Mouse (Mus musculus) kidney, embryonic 14.5 days (tissue): ENCODE measurements around the gene Rasgrf2. TPM values are rescaled to one million over a fixed set of nuclear protein-coding genes. Genes with fewer than 3 reads are reported as not detected.

Experiments
- ATAC-seq: fragments of 200-750 bp; cut with Nextera tagmentation; 2 replicates; pipeline ENCODE4 v1.8.0; 2017; ENCODE audit warnings: moderate number of reproducible peaks, mild to moderate bottlenecking, moderate TSS enrichment, moderate library complexity; ENCODE audit not compliant: low FRiP score, low TSS enrichment
- H3K27ac ChIP-seq: fragments of 300-500 bp; sonication (generic); 2 replicates; pipeline ENCODE4 v1.5.1; 2014; ENCODE audit warnings: low read depth, mild to moderate bottlenecking, low read length, moderate library complexity, mixed read lengths
- H3K27me3 ChIP-seq: fragments of 300-500 bp; sonication (generic); 2 replicates; pipeline ENCODE4 v1.6.1; 2014; ENCODE audit warnings: mild to moderate bottlenecking, low read length; ENCODE audit not compliant: control insufficient read depth, insufficient read depth
- H3K36me3 ChIP-seq: fragments of 300-500 bp; sonication (generic); 2 replicates; pipeline ENCODE4 v1.6.1; 2014; ENCODE audit warnings: low read length, mixed read lengths; ENCODE audit not compliant: control insufficient read depth, insufficient read depth
- H3K4me1 ChIP-seq: fragments of 300-500 bp; sonication (generic); 2 replicates; pipeline ENCODE4 v1.6.1; 2014; ENCODE audit warnings: low read length, mixed read lengths; ENCODE audit not compliant: control insufficient read depth, insufficient read depth
- H3K4me2 ChIP-seq: fragments of 300-500 bp; sonication (generic); replicated peaks from 2 replicates; pipeline ENCODE4 v1.6.1; 2014; ENCODE audit warnings: low read depth, mild to moderate bottlenecking, low read length
- H3K4me3 ChIP-seq: fragments of 300-500 bp; sonication (generic); 2 replicates; pipeline ENCODE4 v1.5.1; 2014; ENCODE audit warnings: mild to moderate bottlenecking, low read length
- H3K9ac ChIP-seq: fragments of 300-500 bp; sonication (generic); 2 replicates; pipeline ENCODE4 v1.6.1; 2014; ENCODE audit warnings: low read depth, mild to moderate bottlenecking, low read length, moderate library complexity
- H3K9me3 ChIP-seq: fragments of 300-500 bp; sonication (generic); 2 replicates; pipeline ENCODE4 v1.6.1; 2016; ENCODE audit warnings: low read length; ENCODE audit not compliant: control insufficient read depth
- WGBS: fragments of 180-500 bp; shearing (Covaris S2); extraction: QIAGEN DNeasy Blood & Tissue Kit; methylation state at CpG from one replicate; pipeline ENCODE4 v1.1.7; 2014; 5-methylcytosine and 5-hydroxymethylcytosine counted together
- polyA plus RNA-seq: library from polyadenylated mRNA; unstranded; fragments of >200 nt; fragmentation: Nextera tagmentation; extraction: Ambion mirVana; gene quantifications from 2 replicates; pipeline ENCODE4 v1.2.1, GENCODE M21; 2014

Rasgrf2 gene
- polyA plus RNA-seq, 1 experiment from 2014 or later, result 1.5 TPM

DNA sequence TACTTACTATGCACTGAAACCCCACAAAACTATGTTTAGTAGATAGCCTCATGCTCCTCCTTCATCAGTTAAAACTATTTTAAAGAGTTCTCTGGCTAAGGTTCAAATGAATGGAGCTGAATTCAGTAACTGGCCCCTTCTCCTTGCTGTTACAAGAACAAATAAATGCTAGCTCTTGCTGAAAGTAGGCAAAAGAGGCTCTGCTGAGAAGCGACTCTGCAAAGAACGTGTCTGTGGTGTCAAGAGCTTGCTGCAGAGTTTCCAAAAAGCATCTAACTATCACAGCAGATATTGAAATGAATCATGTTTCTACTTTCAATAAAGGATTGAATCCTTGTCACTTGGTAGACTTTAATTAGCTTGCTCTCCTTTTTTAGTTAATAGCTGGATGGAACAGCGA is 106.3 kb downstream of the Rasgrf2 start:
- Histone ChIP-seq H3K4me2 (no peak overlapping the region), H3K9me3 (no peaks in the 10 kb centered on the region), H3K27me3 (no peaks in the 10 kb centered on the region), H3K27ac (no peak overlapping the region), H3K4me3 (no peak overlapping the region), H3K4me1 (no peaks in the 10 kb centered on the region), H3K9ac (no peak overlapping the region), H3K36me3 (no peaks in the 10 kb centered on the region)
- no peak for ATAC-seq
- WGBS, result 95% methylated on average over 3 of the region's 3 CpGs

DNA sequence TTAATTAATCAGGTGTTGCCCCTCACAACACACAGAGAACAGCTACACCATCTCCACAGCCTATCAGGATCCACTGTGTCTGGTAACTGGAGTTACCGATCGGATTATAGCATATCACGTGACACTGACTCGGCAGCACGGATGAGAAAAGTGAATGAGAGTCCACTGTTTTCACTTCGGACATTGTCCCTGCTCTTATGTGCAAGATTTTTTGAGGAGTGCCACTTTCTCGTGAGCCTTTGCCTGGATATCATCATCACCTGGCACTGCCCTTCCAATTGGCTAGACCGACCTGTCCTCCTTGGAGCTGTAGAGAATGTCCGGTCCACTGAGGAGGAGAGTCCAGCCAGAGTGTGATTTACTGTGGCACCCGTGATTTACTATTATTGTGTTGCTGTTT is 109.3 kb downstream of the Rasgrf2 start:
- no peak overlapping the region for H3K27ac ChIP-seq
- H3K9me3 ChIP-seq, result no peaks in the 10 kb centered on the region
- no peaks in the 10 kb centered on the region for H3K4me1 ChIP-seq
- no peak overlapping the region for H3K4me3 ChIP-seq
- no peaks in the 10 kb centered on the region for H3K27me3 ChIP-seq
- no peaks in the 10 kb centered on the region for H3K36me3 ChIP-seq
- ATAC-seq, result peak; percentile 62; the same call in 1 of the 2 replicates
- 54% methylated on average over 10 of the region's 10 CpGs for WGBS
- H3K4me2 ChIP-seq, result no peak overlapping the region; the same call in 1 of the 2 replicates
- H3K9ac ChIP-seq, result no peak overlapping the region

DNA sequence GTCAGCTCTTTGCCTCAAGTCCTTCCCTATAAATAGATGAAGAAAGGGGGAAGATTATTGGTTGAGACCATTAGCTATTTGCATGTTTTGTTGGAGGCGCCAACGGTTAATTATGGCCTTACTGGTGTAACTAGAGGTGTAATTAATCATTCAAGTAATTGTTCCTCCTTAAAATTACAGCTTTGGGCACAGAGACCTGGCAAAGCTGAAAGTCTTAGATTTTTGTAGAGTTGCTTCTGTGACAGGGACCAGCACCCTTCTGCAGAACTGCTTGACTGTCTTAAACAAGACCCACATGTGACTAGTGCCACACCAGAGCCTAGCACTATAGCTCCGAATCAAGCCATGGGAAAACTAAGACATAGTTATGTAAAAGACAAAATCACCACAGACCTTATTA is 134.5 kb downstream of the Rasgrf2 start:
- no peaks in the 10 kb centered on the region; the same call in 1 of the 2 replicates for H3K9me3 ChIP-seq
- no peak for ATAC-seq
- H3K36me3 ChIP-seq, result no peaks in the 10 kb centered on the region

DNA sequence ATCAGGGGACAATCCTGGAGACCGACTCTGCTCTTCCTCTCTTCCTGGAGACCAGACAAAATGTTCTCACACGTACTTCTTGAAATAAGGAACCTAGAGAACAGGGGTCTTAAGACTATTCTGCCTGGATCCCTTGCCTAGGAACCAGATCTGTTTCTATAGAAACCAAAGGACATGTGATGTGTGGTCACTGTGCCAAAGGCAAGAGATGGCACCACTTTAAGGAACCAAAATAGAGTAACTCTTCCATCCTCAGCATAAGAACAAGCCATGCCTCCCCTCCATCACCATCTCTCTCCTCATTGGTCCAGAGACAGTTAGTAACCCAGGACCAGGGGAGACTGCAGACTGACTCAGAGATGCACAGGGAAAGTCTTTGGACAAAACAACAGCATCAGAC is 140.0 kb downstream of the Rasgrf2 start:
- Histone ChIP-seq H3K4me1 (no peaks in the 10 kb centered on the region), H3K27me3 (no peaks in the 10 kb centered on the region), H3K27ac (no peak overlapping the region), H3K36me3 (no peaks in the 10 kb centered on the region), H3K4me3 (no peak overlapping the region), H3K9me3 (no peaks in the 10 kb centered on the region; the same call in 1 of the 2 replicates), H3K9ac (no peak overlapping the region), H3K4me2 (no peak overlapping the region)
- ATAC-seq, result no peak
- WGBS, result 83% methylated on average over 2 of the region's 2 CpGs

More for the DNA sequence above, 134.5 kb downstream of the Rasgrf2 start:
- Histone ChIP-seq H3K9ac (no peak overlapping the region), H3K27ac (no peak overlapping the region), H3K4me1 (no peaks in the 10 kb centered on the region), H3K4me2 (no peak overlapping the region), H3K4me3 (no peak overlapping the region), H3K27me3 (no peaks in the 10 kb centered on the region)
- 76% methylated on average over 3 of the region's 3 CpGs for WGBS

DNA sequence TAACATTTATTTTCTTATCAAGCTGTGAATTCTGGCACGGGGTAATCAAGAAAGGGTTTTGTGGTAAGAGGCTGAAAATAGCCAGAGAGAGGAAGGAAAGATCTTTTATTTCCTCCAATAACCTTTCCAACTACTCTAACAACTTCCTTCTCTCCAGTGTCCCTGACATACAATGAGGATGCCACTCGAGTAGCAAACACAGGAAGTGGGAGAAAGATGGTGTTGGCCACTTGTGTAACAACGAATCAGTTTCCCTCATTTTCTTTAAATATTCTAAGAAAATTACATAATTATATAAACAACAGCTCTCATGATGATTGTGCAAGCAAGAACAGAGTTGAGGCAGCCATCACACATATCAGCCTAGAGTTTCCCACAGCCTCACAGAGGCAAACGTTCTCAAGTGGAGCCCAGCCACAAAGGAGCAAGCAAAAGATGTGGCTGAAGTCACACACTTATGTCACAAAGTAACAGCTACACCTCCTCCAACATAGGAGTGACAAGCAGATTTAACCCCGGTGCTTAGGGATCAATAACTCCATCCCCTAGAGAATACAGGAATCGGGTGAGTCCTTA is 140.7 kb downstream of the Rasgrf2 start:
- Histone ChIP-seq H3K36me3 (no peaks in the 10 kb centered on the region), H3K4me3 (no peak overlapping the region), H3K4me1 (no peaks in the 10 kb centered on the region), H3K9ac (no peak overlapping the region), H3K9me3 (no peaks in the 10 kb centered on the region; the same call in 1 of the 2 replicates), H3K27ac (no peak overlapping the region), H3K27me3 (no peaks in the 10 kb centered on the region), H3K4me2 (no peak overlapping the region)
- ATAC-seq, result no peak
- WGBS, result 74% methylated on average over 6 of the region's 6 CpGs

DNA sequence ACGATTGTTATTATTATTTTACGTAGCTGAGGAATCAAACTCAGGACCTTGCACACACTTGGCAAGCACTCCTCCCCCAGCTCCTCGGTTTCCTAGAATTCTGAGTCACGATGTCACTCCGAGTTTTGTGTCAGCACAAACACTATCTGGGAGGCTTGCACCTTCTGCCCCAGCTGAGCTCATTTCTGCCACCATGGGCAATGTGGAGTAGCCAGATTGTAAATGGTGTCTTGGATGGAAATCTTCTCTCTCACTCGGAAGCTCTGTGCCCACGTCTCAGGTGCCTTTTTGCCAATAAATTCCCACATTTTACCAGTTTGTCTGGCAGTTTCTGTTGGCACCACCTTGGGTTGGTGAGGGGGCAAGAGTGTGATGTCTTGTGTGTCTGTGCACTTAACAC is 143.1 kb downstream of the Rasgrf2 start:
- Histone ChIP-seq H3K4me2 (no peak overlapping the region), H3K27ac (no peak overlapping the region), H3K4me1 (no peaks in the 10 kb centered on the region), H3K36me3 (no peaks in the 10 kb centered on the region), H3K9me3 (no peaks in the 10 kb centered on the region; the same call in 1 of the 2 replicates), H3K27me3 (no peaks in the 10 kb centered on the region), H3K9ac (no peak overlapping the region), H3K4me3 (no peak overlapping the region)
- ATAC-seq, result no peak
- 77% methylated on average over 7 of the region's 7 CpGs for WGBS

DNA sequence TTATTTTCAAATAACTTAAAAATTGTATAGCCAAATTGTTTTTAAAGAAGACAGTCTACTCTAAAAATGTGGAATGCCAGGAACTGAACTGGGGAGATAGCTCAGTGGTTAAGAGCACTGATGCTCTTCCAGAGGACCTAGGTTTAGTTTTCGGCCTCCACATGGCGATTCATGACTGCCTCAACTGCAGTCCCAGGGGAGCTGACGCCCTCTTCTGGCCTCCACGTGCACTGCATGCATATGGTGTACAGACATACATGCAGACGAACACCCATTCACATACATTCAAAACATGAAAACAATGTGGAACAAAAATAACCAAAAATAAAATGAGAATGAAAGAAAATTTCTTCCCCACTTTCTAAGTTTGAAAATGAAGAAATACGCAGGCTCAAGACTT is 144.5 kb downstream of the Rasgrf2 start:
- no peaks in the 10 kb centered on the region for H3K36me3 ChIP-seq
- no peaks in the 10 kb centered on the region for H3K27me3 ChIP-seq
- no peaks in the 10 kb centered on the region for H3K4me1 ChIP-seq
- no peak overlapping the region for H3K9ac ChIP-seq
- 89% methylated on average over 6 of the region's 6 CpGs for WGBS
- H3K4me2 ChIP-seq, result no peak overlapping the region
- H3K9me3 ChIP-seq, result no peaks in the 10 kb centered on the region
- ATAC-seq, result no peak
- no peak overlapping the region for H3K27ac ChIP-seq
- no peak overlapping the region for H3K4me3 ChIP-seq

DNA sequence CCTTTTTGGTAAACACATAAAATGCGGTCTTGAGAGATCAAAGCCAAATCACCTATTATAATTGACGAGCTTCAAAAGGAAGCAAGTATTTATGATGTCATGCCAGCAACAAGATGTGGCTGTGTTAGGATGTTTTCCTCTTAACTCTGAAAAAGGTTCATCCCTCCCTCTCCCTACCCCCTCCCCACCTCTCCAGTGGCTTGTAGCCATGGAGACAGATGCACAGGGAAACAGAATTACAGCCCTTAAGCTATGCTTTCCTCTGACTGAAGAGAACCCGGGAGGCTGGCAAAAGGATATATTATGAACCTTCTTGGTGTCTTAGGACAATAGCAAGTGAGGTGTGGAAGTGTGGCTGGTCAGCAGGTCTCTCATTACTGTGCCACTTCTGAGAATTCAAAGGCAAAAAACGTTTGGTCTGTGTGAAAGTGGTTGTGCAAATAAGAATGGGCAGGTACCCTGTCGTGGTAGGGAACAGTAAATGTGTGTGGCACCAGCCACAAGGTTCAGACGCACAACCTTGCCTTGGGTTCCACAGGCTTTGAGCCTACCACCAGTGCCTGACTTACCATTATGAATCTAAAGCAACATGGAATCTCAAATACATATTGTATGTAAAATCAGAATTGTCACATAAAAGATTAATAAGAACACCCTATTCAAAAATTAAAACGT is 145.4 kb downstream of the Rasgrf2 start:
- Histone ChIP-seq H3K27ac (no peak overlapping the region), H3K9ac (no peak overlapping the region), H3K4me2 (no peak overlapping the region), H3K36me3 (no peaks in the 10 kb centered on the region), H3K4me1 (no peaks in the 10 kb centered on the region), H3K27me3 (no peaks in the 10 kb centered on the region), H3K4me3 (no peak overlapping the region), H3K9me3 (no peaks in the 10 kb centered on the region)
- WGBS, result 40% methylated on average over 7 of the region's 7 CpGs
- ATAC-seq, result no peak

DNA sequence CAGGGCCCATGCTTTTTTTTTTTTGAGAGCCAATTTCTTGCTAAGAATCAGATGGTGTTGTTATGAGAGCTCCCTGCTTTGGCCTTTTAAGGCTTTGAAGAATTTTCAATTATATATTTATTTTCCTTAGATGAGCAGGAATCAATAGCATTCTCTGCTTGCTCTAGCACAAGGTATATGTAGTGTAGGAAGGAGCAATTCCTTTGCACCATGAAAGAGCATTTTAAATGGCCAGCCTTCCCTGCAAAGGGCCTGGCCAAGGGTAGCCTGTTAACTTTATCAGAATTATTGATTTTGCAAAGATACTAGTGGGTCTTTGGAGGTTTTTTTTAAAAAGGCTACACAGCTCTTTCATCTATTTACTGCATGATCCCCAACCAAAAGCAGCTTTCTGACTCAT is 146.4 kb downstream of the Rasgrf2 start:
- Histone ChIP-seq H3K9ac (no peak overlapping the region), H3K27ac (no peak overlapping the region), H3K27me3 (no peaks in the 10 kb centered on the region), H3K4me2 (no peak overlapping the region), H3K36me3 (no peaks in the 10 kb centered on the region), H3K9me3 (no peaks in the 10 kb centered on the region), H3K4me1 (no peaks in the 10 kb centered on the region), H3K4me3 (no peak overlapping the region)
- no peak for ATAC-seq
